Mouse (Mus musculus): ENCODE measurements around the gene Dis3l2.

Gene Dis3l2

DNA sequence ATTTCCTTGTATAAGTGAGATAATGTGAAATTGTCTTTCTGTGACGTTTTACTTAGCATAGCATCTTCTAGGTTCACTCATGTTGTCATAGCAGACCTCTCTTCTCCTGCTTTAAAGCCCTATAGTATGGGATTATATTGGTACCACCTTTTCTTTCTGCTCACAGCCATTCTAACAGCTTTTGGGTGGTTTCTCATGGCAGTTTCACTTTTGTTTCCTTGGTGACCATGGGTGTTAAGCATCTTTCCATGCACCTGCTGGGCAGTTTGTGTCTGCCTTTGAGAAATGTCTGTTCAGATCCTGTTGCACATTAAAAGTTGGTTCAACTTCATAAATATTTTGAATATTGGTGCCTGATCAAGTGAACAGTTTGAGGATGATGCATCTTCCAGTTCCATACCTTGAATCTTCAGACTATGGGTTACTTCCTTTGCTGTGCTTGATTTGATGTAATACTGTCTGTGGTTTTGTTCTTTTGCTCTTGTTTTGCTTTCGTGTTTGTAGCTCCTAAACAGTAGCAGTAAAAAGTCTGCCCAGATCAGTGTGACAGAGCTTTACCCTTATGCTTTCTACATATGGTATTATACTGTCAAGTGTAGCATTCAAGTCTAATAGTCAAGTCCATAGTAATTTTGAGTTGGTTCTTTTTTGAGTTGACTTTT is 29.7 kb downstream of the Dis3l2 start:
- no peak for DNase-seq (ENCODE audit: low spot score)

- no peak for DNase-seq (ENCODE audit: low spot score)
Observed at GRCm38 (mm10) chr1:86736414-86736813, 32.8 kb downstream of the Dis3l2 start.

- no peak for DNase-seq (ENCODE audit: low spot score)
Observed at GRCm38 (mm10) chr1:86742896-86743295, 39.3 kb downstream of the Dis3l2 start.

- DNase-seq (ENCODE audit: low spot score): no peak
Observed at GRCm38 (mm10) chr1:86747034-86747433, 43.4 kb downstream of the Dis3l2 start.

- DNase-seq (ENCODE audit: low spot score): no peak
Observed at GRCm38 (mm10) chr1:86750094-86750493, 46.5 kb downstream of the Dis3l2 start.

GRCm38 (mm10) chr1:86753416-86753815 is 49.8 kb downstream of the Dis3l2 start:
- DNase-seq (ENCODE audit: low spot score): no peak

GRCm38 (mm10) chr1:86754335-86754734 is 50.7 kb downstream of the Dis3l2 start:
- DNase-seq (ENCODE audit: low spot score): no peak

GRCm38 (mm10) chr1:86758091-86758490 is 54.5 kb downstream of the Dis3l2 start:
- DNase-seq (ENCODE audit: low spot score): no peak

- no peak for DNase-seq (ENCODE audit: low spot score)
Observed at GRCm38 (mm10) chr1:86762161-86762560, 58.6 kb downstream of the Dis3l2 start.

GRCm38 (mm10) chr1:86801241-86801640 is 97.6 kb downstream of the Dis3l2 start:
- no peak for DNase-seq (ENCODE audit: low spot score)

DNA sequence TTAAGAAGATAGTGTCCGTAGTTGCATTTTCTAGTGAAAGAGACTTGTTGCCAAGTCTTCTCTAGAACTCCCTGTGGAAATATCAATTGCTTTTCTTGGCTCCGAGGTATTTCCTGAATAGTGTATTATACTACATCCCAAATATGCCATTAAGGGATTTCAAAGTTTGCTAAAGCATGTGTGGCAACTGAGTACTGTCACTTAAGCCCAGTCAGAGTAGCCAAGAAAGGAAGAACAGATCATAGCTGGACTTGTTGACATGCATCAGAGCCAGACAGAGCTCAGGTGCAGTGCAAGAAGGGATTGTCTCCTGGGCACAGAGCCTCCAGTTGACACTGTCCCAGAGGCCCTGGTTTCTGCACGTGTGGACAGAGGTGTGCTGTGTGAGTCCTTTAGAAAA is 108.1 kb downstream of the Dis3l2 start:
- no peak for DNase-seq (ENCODE audit: low spot score)

DNA sequence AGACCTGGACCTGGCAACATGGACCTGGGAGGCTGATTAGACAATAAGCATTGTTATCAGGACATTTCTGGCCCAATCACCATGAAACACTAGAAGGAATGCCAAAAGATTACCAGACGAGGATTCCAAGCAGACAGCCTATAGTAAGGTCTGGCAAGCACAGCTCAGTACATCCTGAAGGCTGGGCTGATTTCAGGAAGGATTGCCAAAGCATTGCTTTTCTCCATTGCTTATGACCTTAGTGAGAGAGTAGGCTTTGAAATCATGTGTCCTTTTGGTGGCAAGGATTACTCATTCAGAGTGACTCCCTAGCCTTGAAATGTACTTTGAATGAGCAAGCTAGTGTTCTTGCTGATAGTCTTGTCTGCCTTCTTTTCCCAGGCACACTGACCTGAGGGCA is 118.7 kb downstream of the Dis3l2 start:
- no peak for DNase-seq (ENCODE audit: low spot score)

- DNase-seq (ENCODE audit: low spot score): no peak
Observed at GRCm38 (mm10) chr1:86834351-86834987, 130.9 kb downstream of the Dis3l2 start.

GRCm38 (mm10) chr1:86834988-86835387 is 131.4 kb downstream of the Dis3l2 start:
- no peak for DNase-seq (ENCODE audit: low spot score)

GRCm38 (mm10) chr1:86850754-86851153 is 147.1 kb downstream of the Dis3l2 start:
- DNase-seq (ENCODE audit: low spot score): no peak

DNA sequence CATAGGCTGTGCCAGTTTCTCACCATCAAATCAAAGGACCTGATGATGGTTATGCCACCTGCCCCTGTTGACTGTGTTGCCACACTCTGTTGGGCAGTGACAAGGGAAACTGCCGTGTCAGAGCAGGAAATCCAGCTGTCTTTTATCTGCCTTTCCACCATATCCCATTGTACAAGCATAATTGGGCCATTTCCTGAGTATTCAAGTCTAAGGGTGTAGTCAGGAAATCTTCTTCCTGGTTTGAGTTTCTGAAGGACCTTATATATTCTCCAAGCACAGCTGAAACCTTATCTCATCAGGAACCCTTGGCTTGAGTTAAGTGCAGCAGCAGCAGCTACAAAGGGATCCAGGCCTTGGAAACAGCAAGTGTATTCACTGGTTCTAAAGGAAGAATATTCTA is 155.3 kb downstream of the Dis3l2 start:
- DNase-seq (ENCODE audit: low spot score): no peak

GRCm38 (mm10) chr1:86859371-86859770 is 155.8 kb downstream of the Dis3l2 start:
- DNase-seq (ENCODE audit: low spot score): no peak

- DNase-seq (ENCODE audit: low spot score): no peak
Observed at GRCm38 (mm10) chr1:86873745-86874144, 170.1 kb downstream of the Dis3l2 start.

DNA sequence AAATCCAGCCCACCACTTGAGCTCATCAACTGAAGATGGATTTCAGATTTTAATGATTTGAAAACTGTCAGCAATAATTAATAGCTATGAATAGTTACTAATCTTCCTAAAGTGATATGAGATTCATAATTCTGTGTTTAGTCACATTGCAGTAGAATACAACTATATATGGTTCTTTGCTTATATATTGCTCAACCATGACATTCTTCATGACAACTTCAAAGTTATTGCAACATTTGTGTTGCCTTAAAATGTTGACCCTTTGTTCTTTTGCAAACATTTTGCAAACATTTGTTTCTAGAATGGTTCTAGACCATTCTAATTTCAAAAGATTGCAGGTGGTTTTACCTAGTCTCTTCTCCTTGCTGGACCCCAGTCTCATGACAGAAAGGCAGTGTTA is 175.1 kb downstream of the Dis3l2 start:
- no peak for DNase-seq (ENCODE audit: low spot score)

GRCm38 (mm10) chr1:86879547-86879946 is 175.9 kb downstream of the Dis3l2 start:
- DNase-seq (ENCODE audit: low spot score): no peak

DNA sequence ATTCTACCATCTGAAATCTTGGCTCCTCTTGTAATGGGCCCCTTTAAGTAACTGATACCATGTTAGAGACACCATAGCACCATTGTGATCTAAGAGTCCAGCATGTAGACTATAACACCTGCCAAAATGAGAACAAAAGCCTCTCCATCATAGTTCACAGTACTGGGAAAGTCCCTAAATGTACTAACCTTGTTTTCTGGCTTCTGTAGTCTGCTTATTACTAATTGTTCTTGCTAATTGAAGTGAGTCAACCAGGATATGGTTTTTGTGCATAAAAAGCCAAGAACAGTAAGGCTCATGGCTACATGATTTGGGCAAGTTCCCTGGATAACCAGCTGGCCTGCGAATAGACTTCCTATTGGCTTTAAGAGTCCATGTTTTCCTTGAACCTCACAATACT is 183.5 kb downstream of the Dis3l2 start:
- DNase-seq (ENCODE audit: low spot score): no peak

GRCm38 (mm10) chr1:86912481-86912880 is 208.9 kb downstream of the Dis3l2 start:
- DNase-seq (ENCODE audit: low spot score): no peak

DNA sequence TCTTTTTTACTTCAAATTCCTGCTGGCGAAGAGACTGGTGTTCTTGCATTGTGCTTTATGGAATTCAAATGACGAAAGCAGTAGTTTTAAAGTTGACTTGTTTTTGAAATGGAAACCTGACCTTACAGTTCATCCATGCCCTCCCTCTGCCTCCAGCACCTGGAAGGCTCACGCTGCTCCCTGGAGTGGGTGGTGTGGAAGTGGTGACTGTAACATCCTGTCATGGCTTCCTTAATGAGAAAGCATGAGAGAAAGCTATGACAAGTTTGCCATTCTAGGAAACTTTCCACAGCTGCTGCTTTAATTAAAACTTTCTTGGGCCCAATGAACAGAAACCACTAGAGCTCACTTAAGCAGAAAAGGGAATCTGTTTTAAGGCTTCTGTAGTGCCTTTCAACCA is 210.3 kb downstream of the Dis3l2 start:
- DNase-seq (ENCODE audit: low spot score): no peak

GRCm38 (mm10) chr1:86914697-86915096 is 211.1 kb downstream of the Dis3l2 start:
- no peak for DNase-seq (ENCODE audit: low spot score)
